Mouse (Mus musculus) liver, embryonic 14.5 days (tissue): Measurements from ENCODE around the gene Pam. TPM values are rescaled to one million over a fixed set of nuclear protein-coding genes. Genes with fewer than 3 reads are reported as not detected.

Experiments
- ATAC-seq: fragments of 200-750 bp; cut with Nextera tagmentation; 2 replicates; pipeline ENCODE4 v1.8.0; 2017; ENCODE audit warnings: moderate number of reproducible peaks, mild to moderate bottlenecking, moderate library complexity; ENCODE audit not compliant: insufficient read depth
- DNase-seq, 3 experiments: peaks; one replicate each; pipeline ENCODE4 v3.0.0-alpha.2; 2012 to 2013; ENCODE audit warnings: low read depth in 3 of 3, low spot score in 3 of 3
- H3K27ac ChIP-seq: fragments of 300-500 bp; sonication (generic); 2 replicates; pipeline ENCODE4 v1.5.1; 2014; ENCODE audit warnings: moderate library complexity, mild to moderate bottlenecking, control low read depth, inconsistent platforms
- H3K27me3 ChIP-seq: fragments of 300-500 bp; sonication (generic); 2 replicates; pipeline ENCODE4 v1.6.1; 2014; ENCODE audit warnings: mild to moderate bottlenecking, low read length, moderate library complexity; ENCODE audit not compliant: control insufficient read depth, insufficient read depth
- H3K36me3 ChIP-seq: fragments of 300-500 bp; sonication (generic); replicated peaks from 2 replicates; pipeline ENCODE4 v1.6.1; 2014; ENCODE audit warnings: low read depth; ENCODE audit not compliant: control insufficient read depth, insufficient read depth
- H3K4me1 ChIP-seq, 2 experiments: fragments of 200-500 bp in 1 of 2; fragments of 300-500 bp in 1 of 2; sonication (generic) in 1 of 2; replicated peaks; 2 replicates each; pipeline ENCODE4 v1.6.1; 2012 to 2014; ENCODE audit warnings: antibody characterized with exemption in 1 of 2, inconsistent platforms in 1 of 2, low read length in 1 of 2; ENCODE audit not compliant: control insufficient read depth in 2 of 2, insufficient read depth in 2 of 2
- H3K4me2 ChIP-seq: fragments of 300-500 bp; sonication (generic); 2 replicates; pipeline ENCODE4 v1.6.1; 2014; ENCODE audit warnings: low read depth, mild to moderate bottlenecking, control low read depth, moderate library complexity
- H3K4me3 ChIP-seq, 2 experiments: fragments of 200-500 bp in 1 of 2; fragments of 300-500 bp in 1 of 2; sonication (generic) in 1 of 2; 2 replicates each; pipeline ENCODE4 v1.5.1; 2012 to 2014; ENCODE audit warnings: low read depth in 2 of 2, low read length in 2 of 2, mild to moderate bottlenecking in 2 of 2, control low read depth in 1 of 2, inconsistent platforms in 1 of 2, moderate library complexity in 1 of 2; ENCODE audit not compliant: insufficient read depth in 1 of 2
- H3K9ac ChIP-seq: fragments of 300-500 bp; sonication (generic); replicated peaks from 2 replicates; pipeline ENCODE4 v1.6.1; 2014; ENCODE audit warnings: mild to moderate bottlenecking, control low read depth, moderate library complexity
- H3K9me3 ChIP-seq: fragments of 300-500 bp; sonication (generic); 2 replicates; pipeline ENCODE4 v1.6.1; 2016; ENCODE audit warnings: low read length, mixed read lengths; ENCODE audit not compliant: control insufficient read depth
- CTCF ChIP-seq: IDR thresholded peaks from 2 replicates; pipeline ENCODE4 v1.5.1; 2016; ENCODE audit warnings: antibody characterized with exemption, low read depth, control low read depth
- EP300 ChIP-seq: IDR thresholded peaks from 2 replicates; pipeline ENCODE4 v1.6.1; 2016; ENCODE audit warnings: antibody characterized with exemption, low read depth
- WGBS: fragments of 180-500 bp; shearing (Covaris S2); extraction: QIAGEN DNeasy Blood & Tissue Kit; methylation state at CpG from one replicate; pipeline ENCODE4 v1.1.7; 2014; ENCODE audit not compliant: insufficient replicate concordance; 5-methylcytosine and 5-hydroxymethylcytosine counted together
- polyA plus RNA-seq, 2 experiments: library from polyadenylated mRNA; depleted of rRNA in 1 of 2; stranded (reverse) in 1 of 2; unstranded in 1 of 2; fragments of >200 nt; fragmentation: Nextera tagmentation in 1 of 2; extraction: Ambion mirVana in 1 of 2; gene quantifications; 2 replicates each; pipeline versions ENCODE4 v1.2.1 to v1.2.3; 2012 to 2014

Gene Pam
- polyA plus RNA-seq, 2 experiments, result 5.1 to 7.6 TPM

- no peak for TF ChIP-seq CTCF
- TF ChIP-seq EP300, result no peak
- Histone ChIP-seq H3K9ac (no peak overlapping the region), H3K27ac (no peak overlapping the region), H3K4me1 (no peaks in the 10 kb centered on the region), H3K9me3 (no peaks in the 10 kb centered on the region), H3K36me3 (no peaks in the 10 kb centered on the region), H3K27me3 (no peaks in the 10 kb centered on the region), H3K4me2 (no peak overlapping the region), H3K4me3 (no peak overlapping the region)
- WGBS, result 69% methylated on average over 9 of the region's 9 CpGs
- no peak for DNase-seq
- no peak for ATAC-seq
These were observed 24.0 kb downstream of the Pam start for GRCm38 (mm10) chr1:98071436-98071835.

- ATAC-seq (no peak), DNase-seq (no peak)
- H3K4me3 ChIP-seq, result no peak overlapping the region
- H3K27ac ChIP-seq, result no peak overlapping the region
- H3K9ac ChIP-seq, result no peak overlapping the region
- H3K36me3 ChIP-seq, result no peaks in the 10 kb centered on the region
- no peaks in the 10 kb centered on the region for H3K4me1 ChIP-seq
- WGBS, result 56% methylated on average over 5 of the region's 5 CpGs
- no peak overlapping the region for H3K4me2 ChIP-seq
- H3K27me3 ChIP-seq, result no peaks in the 10 kb centered on the region
- TF ChIP-seq EP300 (no peak), CTCF (no peak)
- no peaks in the 10 kb centered on the region for H3K9me3 ChIP-seq
These were observed 24.6 kb downstream of the Pam start for GRCm38 (mm10) chr1:98070743-98071325.

- Histone ChIP-seq H3K9ac (no peak overlapping the region), H3K27me3 (no peaks in the 10 kb centered on the region), H3K4me2 (no peak overlapping the region), H3K9me3 (no peaks in the 10 kb centered on the region), H3K4me3 (no peak overlapping the region), H3K36me3 (no peaks in the 10 kb centered on the region), H3K27ac (no peak overlapping the region), H3K4me1 (no peaks in the 10 kb centered on the region)
- no peak for ATAC-seq
- DNase-seq, result no peak
- TF ChIP-seq EP300 (no peak), CTCF (no peak)
- 77% methylated on average over 4 of the region's 4 CpGs for WGBS
These were observed 27.3 kb downstream of the Pam start for GRCm38 (mm10) chr1:98068177-98068576.

- Histone ChIP-seq H3K4me3 (no peak overlapping the region), H3K27me3 (no peaks in the 10 kb centered on the region), H3K4me2 (no peak overlapping the region), H3K4me1 (peaks cover 0 to 4% of the 10 kb centered on the region in 2 experiments; a peak in 2 of 4 replicates), H3K36me3 (no peaks in the 10 kb centered on the region), H3K9me3 (no peaks in the 10 kb centered on the region), H3K27ac (no peak overlapping the region), H3K9ac (no peak overlapping the region)
- no peak for TF ChIP-seq EP300
- no peak for TF ChIP-seq CTCF
- 26% methylated on average over 2 of the region's 2 CpGs for WGBS
- no peak for ATAC-seq
- DNase-seq, result no peak
These were observed 33.4 kb downstream of the Pam start for GRCm38 (mm10) chr1:98062074-98062473.

- no peak overlapping the region for H3K4me3 ChIP-seq
- no peak overlapping the region for H3K9ac ChIP-seq
- no peaks in the 10 kb centered on the region for H3K36me3 ChIP-seq
- H3K27ac ChIP-seq, result no peak overlapping the region
- no peak overlapping the region for H3K4me2 ChIP-seq
- TF ChIP-seq CTCF (no peak), EP300 (no peak)
- 47% methylated on average over 1 of the region's 1 CpGs for WGBS
- no peak for DNase-seq
- no peaks in the 10 kb centered on the region for H3K9me3 ChIP-seq
- no peaks in the 10 kb centered on the region for H3K27me3 ChIP-seq
- H3K4me1 ChIP-seq, result peaks cover 0 to 4% of the 10 kb centered on the region in 2 experiments; a peak in 2 of 4 replicates
- no peak for ATAC-seq
These were observed 36.0 kb downstream of the Pam start for GRCm38 (mm10) chr1:98059401-98059800.
